In genomic region chrX:129750094-129750569, GRCm38 (mm10) we compare ENCODE assay signal across 8 mouse cellular contexts. TPM values are rescaled to one million over a fixed set of nuclear protein-coding genes. Genes with fewer than 3 reads are reported as not detected.
DNase-seq lines count a peak whose midpoint lies in the region; ATAC-seq and TF ChIP-seq lines count a peak whose summit lies in the region.

No protein-coding gene starts in this region.

- peak overlapping the region; percentile 49 for H3K4me2 ChIP-seq in forebrain, embryonic 11.5 days (ENCODE audit: low read depth, low read length, severe bottlenecking)
- peak overlapping the region; percentile 53 for H3K4me2 ChIP-seq in hindbrain, embryonic 15.5 days
- H3K4me2 ChIP-seq in liver, embryonic 13.5 days, result peak overlapping the region; percentile 64
- H3K4me2 ChIP-seq in midbrain, postnatal 0 days (ENCODE audit: low read depth, low read length, poor library complexity, severe bottlenecking), result peak overlapping the region; percentile 40

- H3K4me1 ChIP-seq in forebrain, embryonic 11.5 days (replicated peaks; ENCODE audit: control insufficient read depth, insufficient read depth, low read length), result no peaks in the 10 kb centered on the region
- no peaks in the 10 kb centered on the region for H3K4me1 ChIP-seq in hindbrain, embryonic 15.5 days (replicated peaks)
- no peaks in the 10 kb centered on the region for H3K4me1 ChIP-seq in liver, embryonic 13.5 days (replicated peaks)
- H3K4me1 ChIP-seq in midbrain, postnatal 0 days (ENCODE audit: insufficient read depth, low read length), result no peaks in the 10 kb centered on the region

- WGBS in forebrain, embryonic 11.5 days, result 20% methylated on average over 20 of the region's 31 CpGs
- whole genome bisulfite sequencing in hindbrain, embryonic 15.5 days, result 20% methylated on average over 31 of the region's 31 CpGs
- 13% methylated on average over 24 of the region's 31 CpGs for WGBS in liver, embryonic 13.5 days (ENCODE audit: insufficient replicate concordance)
- WGBS in midbrain, postnatal 0 days, result 28% methylated on average over 29 of the region's 31 CpGs

- H3K36me3 ChIP-seq in forebrain, embryonic 11.5 days (ENCODE audit: control insufficient read depth, insufficient read depth, low read length), result no peaks in the 10 kb centered on the region
- no peaks in the 10 kb centered on the region for H3K36me3 ChIP-seq in hindbrain, embryonic 15.5 days
- no peaks in the 10 kb centered on the region for H3K36me3 ChIP-seq in liver, embryonic 13.5 days
- H3K36me3 ChIP-seq in midbrain, postnatal 0 days (ENCODE audit: insufficient read depth, low read length), result no peaks in the 10 kb centered on the region

- intact Hi-C loops in heart, postnatal 36 days (cut with DNase I), result loop anchor here (10.0 kb wide), 1 partner anchor 135 kb away; no protein-coding TSS in a partner anchor

- peak overlapping the region; percentile 67 for H3K9ac ChIP-seq in forebrain, embryonic 11.5 days (ENCODE audit: low read length)
- peak overlapping the region; percentile 57 for H3K9ac ChIP-seq in hindbrain, embryonic 15.5 days
- peak overlapping the region; percentile 49 for H3K9ac ChIP-seq in liver, embryonic 13.5 days
- peak overlapping the region; percentile 55 for H3K9ac ChIP-seq in midbrain, postnatal 0 days (replicated peaks; ENCODE audit: low read length, poor library complexity, severe bottlenecking)

- TF ChIP-seq CTCF in midbrain, postnatal 0 days (IDR thresholded peaks at IDR 0.05), result no peak

- no peak overlapping the region for H3K27ac ChIP-seq in forebrain, embryonic 11.5 days (ENCODE audit: low read depth, low read length)
- peak overlapping the region; percentile 51; the same call in 1 of the 2 replicates for H3K27ac ChIP-seq in hindbrain, embryonic 15.5 days (replicated peaks)
- no peak overlapping the region for H3K27ac ChIP-seq in liver, embryonic 13.5 days
- no peak overlapping the region for H3K27ac ChIP-seq in midbrain, postnatal 0 days (ENCODE audit: low read depth, low read length)

- peak overlapping the region; percentile 48 for H3K4me3 ChIP-seq in forebrain, embryonic 11.5 days (ENCODE audit: low read depth, low read length)
- peak overlapping the region; percentile 65 for H3K4me3 ChIP-seq in hindbrain, embryonic 15.5 days
- peak overlapping the region; percentile 54 for H3K4me3 ChIP-seq in liver, embryonic 13.5 days (replicated peaks)
- peak overlapping the region; percentile 54 for H3K4me3 ChIP-seq in midbrain, postnatal 0 days (ENCODE audit: low read depth, low read length)

- no peaks in the 10 kb centered on the region for H3K9me3 ChIP-seq in forebrain, embryonic 11.5 days (ENCODE audit: control insufficient read depth, low read length)
- H3K9me3 ChIP-seq in hindbrain, embryonic 15.5 days, result no peaks in the 10 kb centered on the region
- H3K9me3 ChIP-seq in liver, embryonic 13.5 days (replicated peaks), result no peaks in the 10 kb centered on the region
- no peaks in the 10 kb centered on the region for H3K9me3 ChIP-seq in midbrain, postnatal 0 days (ENCODE audit: low read length)

- no peaks in the 10 kb centered on the region for H3K27me3 ChIP-seq in forebrain, embryonic 11.5 days (ENCODE audit: control insufficient read depth, insufficient read depth, low read length)
- H3K27me3 ChIP-seq in hindbrain, embryonic 15.5 days, result no peaks in the 10 kb centered on the region
- 0 out of 2 replicates have a peak, but pooled peaks cover 3% of the 10 kb centered on the region for H3K27me3 ChIP-seq in liver, embryonic 13.5 days
- H3K27me3 ChIP-seq in midbrain, postnatal 0 days (ENCODE audit: insufficient read depth, low read length), result no peaks in the 10 kb centered on the region

- peak; percentile 79 for ATAC-seq in forebrain, embryonic 11.5 days (replicated peaks; ENCODE audit: low FRiP score)
- peak; percentile 76 for ATAC-seq in hindbrain, embryonic 15.5 days (ENCODE audit: low FRiP score, low read depth)
- ATAC-seq in liver, embryonic 13.5 days (ENCODE audit: low read depth), result peak; percentile 51
- ATAC-seq in midbrain, postnatal 0 days (ENCODE audit: low FRiP score), result peak; percentile 68

- DNase-seq in heart, adult 18-20 months, result peak; percentile 32 to 52
- no peak for DNase-seq in heart, postnatal 36 days
- DNase-seq in MN1 (ENCODE audit: low spot score), result peak; percentile 5
- no peak for DNase-seq in forebrain, embryonic 11.5 days (ENCODE audit: low spot score)
- no peak for DNase-seq in liver, embryonic 13.5 days
- peak; percentile 1 for DNase-seq in midbrain, postnatal 0 days (ENCODE audit: low spot score)
- no peak for DNase-seq in thymus, postnatal 4 days

RNA-seq across cellular contexts. Expression of gene Diaph2, which starts 0.6 kb away (rescaled TPM):
- 10 to 100 TPM; 11.8 to 12.5 TPM for total RNA-seq in heart, adult 18-20 months (2021)
- total RNA-seq in heart, postnatal 36 days (2021), result 10 to 100 TPM; 14.1 to 14.5 TPM
- 4.6 and 5.4 TPM in 2 replicates for polyA plus RNA-seq in forebrain, embryonic 11.5 days (2014; fragmentation: Nextera tagmentation; extraction: Ambion mirVana)
- 4.2 and 4.4 TPM in 2 replicates for polyA plus RNA-seq in hindbrain, embryonic 15.5 days (2015; fragmentation: Nextera tagmentation; extraction: Ambion mirVana)
- polyA plus RNA-seq in liver, embryonic 13.5 days (2015; fragmentation: Nextera tagmentation; extraction: Ambion mirVana), result 1.1 and 1.3 TPM in 2 replicates
- total RNA-seq in midbrain, postnatal 0 days (2014; rRNA removed), result 4.8 TPM in 2 replicates
- 2.9 and 3.9 TPM in 2 replicates for polyA plus RNA-seq in midbrain, postnatal 0 days (2015; fragmentation: Nextera tagmentation; extraction: Ambion mirVana)

Comparison
In these comparisons a context has a peak if more than half of its experiments do, and no peak if none do; other contexts are left out.
1. DNase-seq: peak in heart, adult 18-20 months (2 of 2), MN1 (single experiment) and midbrain, postnatal 0 days (single experiment); none in heart, postnatal 36 days (0 of 2), forebrain, embryonic 11.5 days (single experiment), liver, embryonic 13.5 days (single experiment) and thymus, postnatal 4 days (single experiment).
2. Peak in every context shown above with its lines, with median percentiles within 50 percentile points of each other: ATAC-seq, H3K4me2 ChIP-seq, H3K4me3 ChIP-seq and H3K9ac ChIP-seq.